Mouse (Mus musculus): ENCODE data around the gene Prl7b1.

The Prl7b1 gene

GRCm38 (mm10) chr13:27610482-27610881 is at the start of gene Prl7b1:
TSS of gene Prl7b1 (minus strand) at chr13:27610582.
- DNase-seq (ENCODE audit: low read depth) = no peak

GRCm38 (mm10) chr13:27642393-27642792 is 32.0 kb upstream of the Prl7b1 start, which contains the start of gene Prl7a1:
TSS of gene Prl7a1 (minus strand) at chr13:27642493.
- no peak for DNase-seq (ENCODE audit: low read depth)

GRCm38 (mm10) chr13:27582071-27582470 is 28.3 kb downstream of the Prl7b1 start, which contains the start of gene Prl8a1:
TSS of gene Prl8a1 (minus strand) at chr13:27582171.
- DNase-seq (ENCODE audit: low read depth) = no peak

GRCm38 (mm10) chr13:27564506-27564905 is 45.9 kb downstream of the Prl7b1 start, which contains the start of gene Prl8a9:
TSS of gene Prl8a9 (minus strand) at chr13:27564606.
- DNase-seq (ENCODE audit: low read depth) = no peak

GRCm38 (mm10) chr13:27553336-27553735 is 57.0 kb downstream of the Prl7b1 start:
- DNase-seq (ENCODE audit: low read depth) = no peak
